Mouse (Mus musculus): ENCODE measurements around the gene Mycl. TPM values are rescaled to one million over a fixed set of nuclear protein-coding genes. Genes with fewer than 3 reads are reported as not detected.
"Not testable (repeated sequence)": the region's sequence is repeated elsewhere in the genome, so short reads cannot be mapped to it uniquely, and the experiment has no call there.

Mycl gene
- polyA plus RNA-seq, 1 experiment from 2014 or later: 11.7 TPM

GRCm38 (mm10) chr4:122987421-122987820, 8.0 kb upstream of the Mycl start:
- WGBS: 42% methylated on average over 4 of the region's 4 CpGs
- Histone ChIP-seq H3K27me3 (ENCODE audit: control insufficient read depth, insufficient read depth, low read depth, low read length) (peaks cover 23% of the 10 kb centered on the region), H3K36me3 (ENCODE audit: control insufficient read depth, insufficient read depth, low read length) (no peaks in the 10 kb centered on the region), H3K27ac (ENCODE audit: low read length) (no peak overlapping the region), H3K4me1 (replicated peaks; ENCODE audit: control insufficient read depth, insufficient read depth, low read length) (no peaks in the 10 kb centered on the region), H3K9ac (ENCODE audit: low read length) (no peak overlapping the region), H3K4me2 (ENCODE audit: low read depth, low read length) (no peak overlapping the region), H3K4me3 (ENCODE audit: low read length) (no peak overlapping the region), H3K9me3 (ENCODE audit: control insufficient read depth, low read length) (no peaks in the 10 kb centered on the region)
- ATAC-seq (ENCODE audit: low read depth): no peak

- not testable (repeated sequence) for H3K27ac ChIP-seq (ENCODE audit: low read length); H3K4me1 ChIP-seq (replicated peaks; ENCODE audit: control insufficient read depth, insufficient read depth, low read length); ATAC-seq (ENCODE audit: low read depth); H3K9ac ChIP-seq (ENCODE audit: low read length); H3K9me3 ChIP-seq (ENCODE audit: control insufficient read depth, low read length); H3K4me2 ChIP-seq (ENCODE audit: low read depth, low read length); H3K4me3 ChIP-seq (ENCODE audit: low read length); H3K36me3 ChIP-seq (ENCODE audit: control insufficient read depth, insufficient read depth, low read length)
- 64% methylated on average over 3 of the region's 3 CpGs for WGBS
- peaks cover 19% of the 10 kb centered on the region for H3K27me3 ChIP-seq (ENCODE audit: control insufficient read depth, insufficient read depth, low read depth, low read length)
Measured at GRCm38 (mm10) chr4:122988004-122988403, 7.4 kb upstream of the Mycl start.

GRCm38 (mm10) chr4:122991177-122991576, 4.3 kb upstream of the Mycl start:
- no peak for ATAC-seq (ENCODE audit: low read depth)

GRCm38 (mm10) chr4:122992276-122992675, 3.2 kb upstream of the Mycl start:
- WGBS: 42% methylated on average over 3 of the region's 3 CpGs
- H3K4me1 ChIP-seq (replicated peaks; ENCODE audit: control insufficient read depth, insufficient read depth, low read length): peaks cover 6% of the 10 kb centered on the region
- H3K27ac ChIP-seq (ENCODE audit: low read length): no peak overlapping the region
- ATAC-seq (ENCODE audit: low read depth): no peak
- no peak overlapping the region for H3K4me3 ChIP-seq (ENCODE audit: low read length)
- no peak overlapping the region for H3K9ac ChIP-seq (ENCODE audit: low read length)
- H3K36me3 ChIP-seq (ENCODE audit: control insufficient read depth, insufficient read depth, low read length): no peaks in the 10 kb centered on the region
- no peak overlapping the region for H3K4me2 ChIP-seq (ENCODE audit: low read depth, low read length)
- peaks cover 7% of the 10 kb centered on the region for H3K27me3 ChIP-seq (ENCODE audit: control insufficient read depth, insufficient read depth, low read depth, low read length)
- no peaks in the 10 kb centered on the region for H3K9me3 ChIP-seq (ENCODE audit: control insufficient read depth, low read length)

More at GRCm38 (mm10) chr4:122991177-122991576, 4.3 kb upstream of the Mycl start:
- Histone ChIP-seq H3K9me3 (ENCODE audit: control insufficient read depth, low read length) (no peaks in the 10 kb centered on the region), H3K27ac (ENCODE audit: low read length) (no peak overlapping the region), H3K4me3 (ENCODE audit: low read length) (no peak overlapping the region), H3K4me2 (ENCODE audit: low read depth, low read length) (no peak overlapping the region), H3K36me3 (ENCODE audit: control insufficient read depth, insufficient read depth, low read length) (no peaks in the 10 kb centered on the region), H3K27me3 (ENCODE audit: control insufficient read depth, insufficient read depth, low read depth, low read length) (no peaks in the 10 kb centered on the region), H3K9ac (ENCODE audit: low read length) (no peak overlapping the region), H3K4me1 (replicated peaks; ENCODE audit: control insufficient read depth, insufficient read depth, low read length) (no peaks in the 10 kb centered on the region)
- 73% methylated on average over 1 of the region's 1 CpGs for whole genome bisulfite sequencing

- H3K27ac ChIP-seq (ENCODE audit: low read length): peak overlapping the region; percentile 25
- H3K4me1 ChIP-seq (replicated peaks; ENCODE audit: control insufficient read depth, insufficient read depth, low read length): peaks cover 8% of the 10 kb centered on the region
- peak overlapping the region; percentile 68 for H3K4me3 ChIP-seq (ENCODE audit: low read length)
- H3K27me3 ChIP-seq (ENCODE audit: control insufficient read depth, insufficient read depth, low read depth, low read length): peaks cover 35% of the 10 kb centered on the region
- H3K9me3 ChIP-seq (ENCODE audit: control insufficient read depth, low read length): no peaks in the 10 kb centered on the region
- peak; percentile 32 for ATAC-seq (ENCODE audit: low read depth)
- H3K4me2 ChIP-seq (ENCODE audit: low read depth, low read length): peak overlapping the region; percentile 99
- no peaks in the 10 kb centered on the region for H3K36me3 ChIP-seq (ENCODE audit: control insufficient read depth, insufficient read depth, low read length)
- peak overlapping the region; percentile 69 for H3K9ac ChIP-seq (ENCODE audit: low read length)
- WGBS: under 1% methylated on average over 27 of the region's 32 CpGs
Measured at GRCm38 (mm10) chr4:122996221-122996617, 767 bp downstream of the Mycl start.

GRCm38 (mm10) chr4:122996618-122997381, 1.3 kb downstream of the Mycl start:
- under 1% methylated on average over 47 of the region's 47 CpGs for WGBS
- Histone ChIP-seq H3K9me3 (ENCODE audit: control insufficient read depth, low read length) (no peaks in the 10 kb centered on the region), H3K4me2 (ENCODE audit: low read depth, low read length) (peak overlapping the region; percentile 99), H3K4me3 (ENCODE audit: low read length) (peak overlapping the region; percentile 68), H3K9ac (ENCODE audit: low read length) (peak overlapping the region; percentile 69), H3K4me1 (replicated peaks; ENCODE audit: control insufficient read depth, insufficient read depth, low read length) (peaks cover 8% of the 10 kb centered on the region), H3K27me3 (ENCODE audit: control insufficient read depth, insufficient read depth, low read depth, low read length) (peaks cover 35% of the 10 kb centered on the region), H3K36me3 (ENCODE audit: control insufficient read depth, insufficient read depth, low read length) (no peaks in the 10 kb centered on the region), H3K27ac (ENCODE audit: low read length) (peak overlapping the region; percentile 25)
- peak; percentile 39 for ATAC-seq (ENCODE audit: low read depth)

- Histone ChIP-seq H3K27ac (ENCODE audit: low read length) (no peak overlapping the region), H3K27me3 (ENCODE audit: control insufficient read depth, insufficient read depth, low read depth, low read length) (peaks cover 35% of the 10 kb centered on the region), H3K4me3 (ENCODE audit: low read length) (no peak overlapping the region), H3K36me3 (ENCODE audit: control insufficient read depth, insufficient read depth, low read length) (no peaks in the 10 kb centered on the region), H3K4me1 (replicated peaks; ENCODE audit: control insufficient read depth, insufficient read depth, low read length) (peaks cover 8% of the 10 kb centered on the region), H3K9ac (ENCODE audit: low read length) (no peak overlapping the region), H3K9me3 (ENCODE audit: control insufficient read depth, low read length) (no peaks in the 10 kb centered on the region), H3K4me2 (ENCODE audit: low read depth, low read length) (peak overlapping the region; percentile 4)
- no peak for ATAC-seq (ENCODE audit: low read depth)
- WGBS: 24% methylated on average over 12 of the region's 12 CpGs
Measured at GRCm38 (mm10) chr4:122998537-122999262, 3.2 kb downstream of the Mycl start.

GRCm38 (mm10) chr4:122999263-122999691, 3.8 kb downstream of the Mycl start:
- WGBS: 27% methylated on average over 4 of the region's 4 CpGs
- ATAC-seq (ENCODE audit: low read depth): no peak
- Histone ChIP-seq H3K27me3 (ENCODE audit: control insufficient read depth, insufficient read depth, low read depth, low read length) (peaks cover 35% of the 10 kb centered on the region), H3K4me2 (ENCODE audit: low read depth, low read length) (no peak overlapping the region), H3K9ac (ENCODE audit: low read length) (no peak overlapping the region), H3K27ac (ENCODE audit: low read length) (no peak overlapping the region), H3K36me3 (ENCODE audit: control insufficient read depth, insufficient read depth, low read length) (no peaks in the 10 kb centered on the region), H3K4me3 (ENCODE audit: low read length) (no peak overlapping the region), H3K9me3 (ENCODE audit: control insufficient read depth, low read length) (no peaks in the 10 kb centered on the region), H3K4me1 (replicated peaks; ENCODE audit: control insufficient read depth, insufficient read depth, low read length) (peaks cover 8% of the 10 kb centered on the region)

- no peak overlapping the region for H3K4me3 ChIP-seq (ENCODE audit: low read length)
- 81% methylated on average over 14 of the region's 14 CpGs for WGBS
- H3K27ac ChIP-seq (ENCODE audit: low read length): no peak overlapping the region
- H3K4me1 ChIP-seq (replicated peaks; ENCODE audit: control insufficient read depth, insufficient read depth, low read length): peaks cover 13% of the 10 kb centered on the region
- no peaks in the 10 kb centered on the region for H3K36me3 ChIP-seq (ENCODE audit: control insufficient read depth, insufficient read depth, low read length)
- no peak overlapping the region for H3K4me2 ChIP-seq (ENCODE audit: low read depth, low read length)
- H3K9me3 ChIP-seq (ENCODE audit: control insufficient read depth, low read length): no peaks in the 10 kb centered on the region
- no peak overlapping the region for H3K9ac ChIP-seq (ENCODE audit: low read length)
- ATAC-seq (ENCODE audit: low read depth): no peak
- H3K27me3 ChIP-seq (ENCODE audit: control insufficient read depth, insufficient read depth, low read depth, low read length): peaks cover 35% of the 10 kb centered on the region
Measured at GRCm38 (mm10) chr4:123000130-123000529, 4.7 kb downstream of the Mycl start.

Measured in lung, embryonic 16.5 days (tissue).